Mouse (Mus musculus) limb, embryonic 10.5 days (tissue): Measurements from ENCODE around the gene Kctd15. TPM values are rescaled to one million over a fixed set of nuclear protein-coding genes. Genes with fewer than 3 reads are reported as not detected.

Experiments used
- DNase-seq: peaks from one replicate; pipeline ENCODE4 v3.0.0-alpha.2; 2017; ENCODE audit warnings: low spot score
- H3K27ac ChIP-seq: fragments of 300-500 bp; sonication (generic); 2 replicates; pipeline ENCODE4 v1.5.1; 2016; ENCODE audit warnings: mild to moderate bottlenecking
- H3K27me3 ChIP-seq: fragments of 300-500 bp; sonication (generic); 2 replicates; pipeline ENCODE4 v1.6.1; 2016; ENCODE audit warnings: low read depth, mild to moderate bottlenecking; ENCODE audit not compliant: poor library complexity, severe bottlenecking
- H3K36me3 ChIP-seq: fragments of 300-500 bp; sonication (generic); 2 replicates; pipeline ENCODE4 v1.6.1; 2016; ENCODE audit warnings: mild to moderate bottlenecking, moderate library complexity
- H3K4me1 ChIP-seq: fragments of 300-500 bp; sonication (generic); 2 replicates; pipeline ENCODE4 v1.6.1; 2016
- H3K4me3 ChIP-seq: fragments of 300-500 bp; sonication (generic); 2 replicates; pipeline ENCODE4 v1.5.1; 2016; ENCODE audit warnings: mild to moderate bottlenecking, moderate library complexity
- H3K9me3 ChIP-seq: fragments of 300-500 bp; sonication (generic); replicated peaks from 2 replicates; pipeline ENCODE4 v1.6.1; 2016; ENCODE audit warnings: mild to moderate bottlenecking
- WGBS: fragments of 180-500 bp; shearing (Covaris S2); methylation state at CpG from one replicate; pipeline ENCODE4 v1.1.7; 2016; 5-methylcytosine and 5-hydroxymethylcytosine counted together
- polyA plus RNA-seq: library from polyadenylated mRNA; unstranded; fragments of >200 nt; fragmentation: Nextera tagmentation; extraction: Ambion mirVana; gene quantifications from 2 replicates; pipeline ENCODE4 v1.2.1, GENCODE M21; 2016

The Kctd15 gene
- polyA plus RNA-seq, 1 experiment from 2014 or later = 69.0 TPM

DNA sequence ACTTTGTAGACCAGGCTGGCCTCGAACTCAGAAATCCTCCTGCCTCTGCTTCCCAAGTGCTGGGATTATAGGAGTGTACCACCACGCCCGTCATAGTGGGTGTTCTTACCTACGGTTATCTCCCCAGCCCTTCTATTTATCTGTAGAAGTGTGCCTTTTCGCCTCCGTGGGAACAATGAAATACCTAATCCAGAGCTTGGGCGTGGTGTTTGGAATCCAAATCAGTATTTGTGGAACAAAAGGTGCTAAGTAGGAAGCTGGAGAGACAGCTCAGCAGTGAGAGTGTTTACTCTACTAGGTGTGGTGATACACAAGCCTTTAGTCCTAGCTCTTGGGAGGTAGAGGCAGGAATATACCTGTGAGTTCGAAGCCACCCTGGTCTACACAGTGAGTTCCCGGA lies 58.5 kb downstream of the Kctd15 start:
- Histone ChIP-seq H3K4me1 (peaks cover 67% of the 10 kb centered on the region), H3K36me3 (no peaks in the 10 kb centered on the region), H3K27me3 (no peaks in the 10 kb centered on the region), H3K27ac (peak overlapping the region; percentile 90), H3K9me3 (no peaks in the 10 kb centered on the region), H3K4me3 (no peak overlapping the region)
- no peak for DNase-seq
- 95% methylated on average over 9 of the region's 9 CpGs for WGBS

DNA sequence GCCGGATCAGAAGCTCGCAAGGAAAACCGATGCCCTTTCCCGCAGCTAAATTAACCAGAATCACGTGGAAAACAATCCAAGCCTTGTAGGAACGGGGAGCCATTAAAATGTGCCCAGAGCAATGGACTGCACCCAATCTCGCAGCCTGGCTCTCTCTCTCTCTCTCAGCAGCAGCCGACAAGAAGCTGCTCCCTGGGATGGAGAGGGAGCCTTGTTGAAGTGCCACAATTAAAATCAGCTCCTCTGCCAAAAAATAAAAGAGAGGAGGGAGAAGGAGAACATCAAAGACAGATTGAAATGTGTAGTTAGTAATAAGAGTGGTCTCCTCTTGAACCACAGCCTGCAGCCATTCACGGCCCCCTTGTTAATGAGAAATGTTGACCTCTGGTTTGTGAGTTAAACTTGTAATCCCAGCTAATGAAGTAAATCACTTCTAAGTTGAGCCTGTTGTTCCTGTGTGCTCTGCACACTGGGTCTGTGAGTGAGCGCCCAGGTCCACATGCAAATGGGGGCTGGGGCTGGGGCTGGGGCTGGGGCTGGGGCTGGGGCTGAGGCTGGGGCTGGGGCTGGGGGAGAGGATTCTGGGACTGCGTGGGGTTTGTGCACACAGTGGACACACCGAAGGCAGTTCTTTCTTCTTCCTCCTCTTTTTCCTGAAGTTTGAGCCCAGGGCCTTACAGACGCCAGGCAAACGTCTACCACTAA lies 59.8 kb downstream of the Kctd15 start:
- DNase-seq = peak; percentile 62
- H3K4me3 ChIP-seq = peak overlapping the region; percentile 19; the same call in 1 of the 2 replicates
- H3K27ac ChIP-seq = peak overlapping the region; percentile 90
- H3K9me3 ChIP-seq = no peaks in the 10 kb centered on the region
- H3K4me1 ChIP-seq = peaks cover 67% of the 10 kb centered on the region
- WGBS = 22% methylated on average over 14 of the region's 14 CpGs
- H3K27me3 ChIP-seq = no peaks in the 10 kb centered on the region
- no peaks in the 10 kb centered on the region for H3K36me3 ChIP-seq

DNA sequence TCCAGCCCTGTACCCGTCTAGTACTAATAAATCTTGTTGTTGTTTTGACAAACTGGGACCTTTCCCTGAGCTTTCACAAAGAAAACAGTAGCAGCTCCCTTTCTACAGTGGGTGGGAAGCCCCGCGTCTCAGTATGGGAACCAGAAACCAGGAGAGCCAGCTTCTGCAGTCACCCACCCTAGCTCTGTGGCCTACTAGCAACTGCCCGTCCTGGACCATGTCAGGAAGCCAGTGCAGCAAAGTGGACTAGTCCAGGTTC lies 61.3 kb downstream of the Kctd15 start:
- DNase-seq = peak; percentile 36
- Histone ChIP-seq H3K27ac (peak overlapping the region; percentile 90), H3K9me3 (no peaks in the 10 kb centered on the region), H3K4me1 (peaks cover 67% of the 10 kb centered on the region), H3K4me3 (no peak overlapping the region), H3K27me3 (no peaks in the 10 kb centered on the region), H3K36me3 (no peaks in the 10 kb centered on the region)
- WGBS = 46% methylated on average over 4 of the region's 4 CpGs

DNA sequence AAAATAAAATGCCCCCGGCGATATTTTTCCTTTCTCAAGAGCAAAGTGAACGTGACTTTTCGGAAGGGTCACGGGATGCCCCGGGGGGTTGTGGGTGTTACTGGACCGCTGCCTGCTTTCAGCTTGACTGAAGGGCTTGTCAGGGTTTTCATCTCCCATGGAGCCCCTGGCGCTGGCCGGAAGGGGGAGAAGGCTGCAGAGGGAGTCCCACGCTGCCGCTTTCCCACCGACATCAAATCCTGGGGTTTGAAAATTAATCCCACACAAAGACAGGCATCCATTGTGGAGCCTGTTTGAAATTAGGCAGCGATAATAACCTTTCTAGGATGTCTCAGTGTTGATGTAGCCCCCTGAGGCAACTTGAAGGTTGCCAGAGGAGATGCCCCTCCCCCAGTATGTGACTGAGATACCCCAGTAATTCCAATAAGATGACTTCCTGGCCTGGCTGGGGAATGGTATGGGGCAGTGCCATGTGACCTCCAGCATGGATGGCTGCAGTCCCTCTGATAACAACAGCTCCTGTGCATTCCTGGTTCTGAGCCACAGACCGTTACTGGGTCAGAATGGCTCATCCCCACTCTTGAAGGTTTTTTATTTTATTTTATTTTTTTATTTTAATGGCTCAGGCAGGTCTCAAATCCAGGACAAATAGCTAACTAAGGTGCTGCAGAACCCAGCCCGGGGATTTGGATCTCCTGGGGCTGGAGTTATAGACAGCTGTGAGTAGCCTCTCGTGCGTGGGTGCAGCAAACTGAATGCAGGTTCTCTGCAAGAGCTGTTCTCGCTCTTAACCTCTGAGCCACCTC lies 61.8 kb downstream of the Kctd15 start:
- peak; percentile 68 for DNase-seq
- Histone ChIP-seq H3K36me3 (no peaks in the 10 kb centered on the region), H3K4me1 (peaks cover 62% of the 10 kb centered on the region), H3K4me3 (peak overlapping the region; percentile 36), H3K27ac (peak overlapping the region; percentile 90), H3K27me3 (no peaks in the 10 kb centered on the region), H3K9me3 (no peaks in the 10 kb centered on the region)
- 26% methylated on average over 18 of the region's 18 CpGs for WGBS

DNA sequence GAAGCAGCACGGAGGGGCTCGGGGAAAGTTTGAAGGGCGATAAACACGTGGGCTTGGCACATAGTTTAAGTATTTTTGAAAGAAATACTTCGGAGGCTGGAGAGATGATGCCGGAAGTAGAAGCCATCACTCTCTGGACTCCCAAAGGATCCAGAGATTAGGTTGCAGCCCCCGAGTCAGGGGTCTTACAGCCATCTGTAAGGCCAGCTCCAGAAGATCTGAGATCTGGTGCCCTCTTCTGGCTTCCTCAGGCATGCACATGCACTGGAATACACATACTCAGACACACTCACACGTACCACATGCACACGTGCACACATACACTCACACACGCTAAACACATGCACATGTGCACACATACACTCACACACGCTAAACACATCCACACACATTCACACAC lies 65.8 kb downstream of the Kctd15 start:
- Histone ChIP-seq H3K4me3 (no peak overlapping the region), H3K27me3 (no peaks in the 10 kb centered on the region), H3K27ac (no peak overlapping the region), H3K4me1 (peaks cover 22% of the 10 kb centered on the region), H3K9me3 (peaks cover 3% of the 10 kb centered on the region; the same call in 1 of the 2 replicates), H3K36me3 (no peaks in the 10 kb centered on the region)
- 95% methylated on average over 11 of the region's 11 CpGs for WGBS
- no peak for DNase-seq

Other genes with a start within 250 kb of the Kctd15 start
- gene Chst8, start 156.0 kb upstream of the Kctd15 start, polyA plus RNA-seq = 2.6 and 3.3 TPM in 2 replicates